Mouse (Mus musculus) G1E (cell line): ENCODE data around the gene Ccdc22.

Source experiments
- CTCF ChIP-seq: IDR thresholded peaks from 2 replicates; pipeline ENCODE4 v1.5.1; 2012; ENCODE audit warnings: low read depth, low read length, inconsistent platforms, mixed read lengths
- GATA1 ChIP-seq: IDR thresholded peaks from 2 replicates; pipeline ENCODE4 v1.6.1; 2012; ENCODE audit warnings: borderline replicate concordance, low read length, inconsistent platforms, mixed read lengths
- GATA2 ChIP-seq: IDR thresholded peaks from 2 replicates; pipeline ENCODE4 v1.6.1; 2012; ENCODE audit warnings: low read depth, low read length, inconsistent platforms, borderline replicate concordance
- POLR2AphosphoS5 ChIP-seq: IDR thresholded peaks from 2 replicates; pipeline ENCODE4 v1.6.1; 2012; ENCODE audit warnings: low read depth, low read length, inconsistent platforms; ENCODE audit not compliant: insufficient replicate concordance
- TAL1 ChIP-seq: conservative IDR thresholded peaks from 2 replicates; pipeline ENCODE4 v1.6.1; 2012; ENCODE audit warnings: low read depth, low read length, inconsistent platforms, mixed read lengths

DNA sequence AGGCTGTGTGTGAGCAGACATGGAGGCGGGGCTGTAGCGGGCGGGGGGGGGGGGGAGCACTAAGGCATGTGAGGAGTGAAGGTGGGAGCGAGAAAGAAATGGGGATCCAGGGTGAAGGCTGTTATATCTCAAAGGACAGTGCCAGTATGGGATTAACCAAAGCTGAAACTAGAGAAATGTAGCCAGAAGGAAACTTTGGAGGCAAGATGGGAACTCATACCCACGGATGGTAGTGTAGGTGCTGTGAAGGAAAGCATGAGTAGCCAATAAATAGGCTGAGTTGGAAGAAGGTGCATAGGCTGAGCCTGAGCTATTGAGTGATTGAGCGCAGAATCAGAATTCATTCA lies 30.5 kb downstream of the Ccdc22 start:
- no peak for TF ChIP-seq CTCF
- TF ChIP-seq GATA1: no peak
- no peak for TF ChIP-seq TAL1
- TF ChIP-seq POLR2AphosphoS5: no peak
- TF ChIP-seq GATA2: no peak
